Mouse (Mus musculus) ES-E14 (cell line): ENCODE measurements around the gene Nek1.

Source experiments
- CHD2 ChIP-seq: IDR thresholded peaks from 2 replicates; pipeline ENCODE4 v1.6.1; 2014; ENCODE audit warnings: mild to moderate bottlenecking, low read depth, low read length, inconsistent platforms
- MAFK ChIP-seq: IDR thresholded peaks from 2 replicates; pipeline ENCODE4 v1.6.1; 2014; ENCODE audit warnings: mild to moderate bottlenecking, low read depth, low read length, inconsistent platforms; ENCODE audit not compliant: insufficient read depth
- ZC3H11A ChIP-seq: IDR thresholded peaks from 2 replicates; pipeline ENCODE4 v1.6.1; 2012; ENCODE audit warnings: low read depth, mild to moderate bottlenecking, inconsistent platforms, low read length, borderline replicate concordance

GRCm38 (mm10) chr8:61178594-61179140 lies 185.7 kb downstream of the Nek1 start:
- TF ChIP-seq ZC3H11A, result no peak
- no peak for TF ChIP-seq CHD2
- no peak for TF ChIP-seq MAFK
